Mouse (Mus musculus): ENCODE data around the gene E030030I06Rik. TPM values are rescaled to one million over a fixed set of nuclear protein-coding genes. Genes with fewer than 3 reads are reported as not detected.
A peak's percentile ranks its signal among the peaks of the same experiment; 100 is the strongest.
"Not testable (repeated sequence)": the region's sequence is repeated elsewhere in the genome, so short reads cannot be mapped to it uniquely, and the experiment has no call there.

E030030I06Rik gene
- not detected in 2 replicates for total RNA-seq (2014; rRNA removed)
- 1.8 and 1.9 TPM in 2 replicates for polyA plus RNA-seq (2015; fragmentation: Nextera tagmentation; extraction: Ambion mirVana)

DNA sequence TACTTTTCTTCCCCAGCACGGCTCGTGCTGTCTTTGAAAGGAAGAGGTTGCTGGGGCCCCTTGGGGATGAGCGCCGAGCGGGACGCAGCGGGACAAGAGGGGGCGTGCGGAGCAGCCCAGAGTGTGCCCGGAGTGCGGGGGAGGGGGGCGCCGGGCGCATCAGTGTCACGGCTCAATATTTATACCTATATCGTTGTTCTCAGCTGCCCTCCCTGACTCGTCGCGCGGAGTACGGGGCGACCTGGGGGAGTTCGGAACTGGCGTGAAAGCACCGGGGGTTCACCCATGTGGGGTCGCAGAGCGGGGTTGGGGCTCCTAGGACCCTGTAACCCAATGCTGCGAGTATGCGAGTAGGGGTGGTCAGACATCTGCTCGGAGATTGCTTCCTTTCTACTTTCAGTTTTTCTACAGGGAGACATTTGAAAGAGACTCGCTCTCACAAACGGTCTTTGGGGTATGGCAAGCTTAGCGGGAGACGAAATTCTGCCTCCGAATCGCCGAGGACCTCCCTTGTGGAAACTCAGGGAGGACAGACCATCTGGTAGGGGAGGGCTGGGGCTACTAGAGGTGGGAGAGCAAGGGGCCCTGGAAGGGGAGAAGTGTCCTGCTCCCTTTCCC lies at the start of gene E030030I06Rik:
E030030I06Rik (minus strand) TSS at position 198 of the 618 bp plus-strand sequence.
- H3K4me3 ChIP-seq (ENCODE audit: low read depth, low read length): peak within 1 kb of the TSS; percentile 39
- no peak for DNase-seq (ENCODE audit: low spot score)
- no peak within 1 kb of the TSS for H3K27ac ChIP-seq (ENCODE audit: low read depth, low read length)
- no peaks in the 10 kb centered on the region for H3K36me3 ChIP-seq (ENCODE audit: insufficient read depth, low read length)
- peaks cover 6% of the 10 kb centered on the region for H3K27me3 ChIP-seq (ENCODE audit: insufficient read depth, low read length)
- WGBS: 0% methylated on average over 37 of the region's 37 CpGs
- no peak within 1 kb of the TSS for H3K9ac ChIP-seq (replicated peaks; ENCODE audit: low read length, poor library complexity, severe bottlenecking)
- no peak for ATAC-seq (ENCODE audit: low FRiP score)
- no peaks in the 10 kb centered on the region for H3K4me1 ChIP-seq (ENCODE audit: insufficient read depth, low read length)
- no peaks in the 10 kb centered on the region for H3K9me3 ChIP-seq (ENCODE audit: low read length)
- H3K4me2 ChIP-seq (ENCODE audit: low read depth, low read length, poor library complexity, severe bottlenecking): peak within 1 kb of the TSS; percentile 60
- TF ChIP-seq CTCF (IDR thresholded peaks at IDR 0.05): no peak

DNA sequence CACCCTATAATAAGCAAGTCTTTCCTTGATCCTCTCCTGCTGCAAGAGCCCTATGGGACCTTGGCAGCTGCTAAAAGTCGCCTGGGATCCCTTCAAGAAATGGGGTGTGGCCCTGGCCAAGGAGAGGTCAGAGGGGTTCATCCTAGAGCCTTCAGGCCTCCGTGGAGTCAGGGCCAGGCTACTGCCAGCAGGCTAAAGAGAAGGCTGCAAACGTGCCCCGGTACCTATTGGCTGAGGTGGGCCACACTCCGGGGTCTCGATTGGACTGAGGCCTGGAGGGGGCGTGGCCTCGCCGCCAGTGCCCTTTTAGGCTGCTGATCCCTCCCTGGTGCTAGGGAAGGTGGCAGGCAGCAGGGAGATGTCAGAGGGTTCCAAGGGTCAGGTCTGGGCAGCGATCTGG lies 42.0 kb upstream of the E030030I06Rik start:
- not testable (repeated sequence) for H3K4me3 ChIP-seq (ENCODE audit: low read depth, low read length); H3K9ac ChIP-seq (replicated peaks; ENCODE audit: low read length, poor library complexity, severe bottlenecking); H3K27me3 ChIP-seq (ENCODE audit: insufficient read depth, low read length); H3K27ac ChIP-seq (ENCODE audit: low read depth, low read length); DNase-seq (ENCODE audit: low spot score); H3K9me3 ChIP-seq (ENCODE audit: low read length); H3K36me3 ChIP-seq (ENCODE audit: insufficient read depth, low read length); H3K4me2 ChIP-seq (ENCODE audit: low read depth, low read length, poor library complexity, severe bottlenecking); H3K4me1 ChIP-seq (ENCODE audit: insufficient read depth, low read length)
- 14% methylated on average over 6 of the region's 10 CpGs for WGBS
- peak; percentile 62 for ATAC-seq (ENCODE audit: low FRiP score)

DNA sequence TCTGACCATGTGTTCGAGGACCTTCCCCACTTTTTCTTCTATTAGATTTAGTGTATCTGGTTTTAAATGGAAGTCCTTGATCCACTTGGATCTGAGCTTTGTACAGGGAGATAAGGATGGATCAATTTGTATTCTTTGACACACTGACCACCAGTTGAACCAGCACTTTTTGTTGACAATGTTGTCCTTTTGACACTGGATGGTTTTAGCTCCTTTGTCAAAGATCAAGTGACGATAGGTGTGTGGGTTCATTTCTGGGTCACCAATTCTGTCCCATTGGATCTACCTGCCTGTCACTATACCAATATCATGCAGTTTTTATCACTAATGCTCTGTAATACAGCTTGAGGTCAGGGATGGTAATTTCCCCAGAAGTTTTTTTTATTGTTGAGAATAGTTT lies 27.4 kb upstream of the E030030I06Rik start:
- H3K36me3 ChIP-seq (ENCODE audit: insufficient read depth, low read length); H3K9ac ChIP-seq (replicated peaks; ENCODE audit: low read length, poor library complexity, severe bottlenecking); H3K4me1 ChIP-seq (ENCODE audit: insufficient read depth, low read length); H3K27ac ChIP-seq (ENCODE audit: low read depth, low read length); H3K27me3 ChIP-seq (ENCODE audit: insufficient read depth, low read length); DNase-seq (ENCODE audit: low spot score); H3K9me3 ChIP-seq (ENCODE audit: low read length); H3K4me2 ChIP-seq (ENCODE audit: low read depth, low read length, poor library complexity, severe bottlenecking); H3K4me3 ChIP-seq (ENCODE audit: low read depth, low read length); ATAC-seq (ENCODE audit: low FRiP score): not testable (repeated sequence)
- 88% methylated on average over 2 of the region's 2 CpGs for WGBS

DNA sequence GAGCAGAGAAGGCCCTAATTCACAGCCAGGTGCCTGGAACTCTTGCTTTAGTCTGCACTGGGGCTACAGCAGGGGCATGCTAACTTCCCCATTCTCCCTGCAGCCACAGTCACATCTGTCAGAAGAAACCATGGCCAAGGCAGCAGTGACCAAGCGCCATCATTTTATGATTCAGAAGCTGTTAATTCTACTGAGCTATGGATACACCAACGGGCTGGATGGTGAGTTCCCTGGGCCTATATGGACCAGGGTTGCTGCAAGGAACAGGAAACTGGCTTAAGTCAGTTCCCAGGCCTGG lies 25.1 kb upstream of the E030030I06Rik start:
- not testable (repeated sequence) for H3K27me3 ChIP-seq (ENCODE audit: insufficient read depth, low read length); H3K9me3 ChIP-seq (ENCODE audit: low read length); ATAC-seq (ENCODE audit: low FRiP score); DNase-seq (ENCODE audit: low spot score); H3K4me3 ChIP-seq (ENCODE audit: low read depth, low read length); H3K27ac ChIP-seq (ENCODE audit: low read depth, low read length); H3K36me3 ChIP-seq (ENCODE audit: insufficient read depth, low read length); H3K4me2 ChIP-seq (ENCODE audit: low read depth, low read length, poor library complexity, severe bottlenecking); H3K4me1 ChIP-seq (ENCODE audit: insufficient read depth, low read length); H3K9ac ChIP-seq (replicated peaks; ENCODE audit: low read length, poor library complexity, severe bottlenecking)
- WGBS: 84% methylated on average over 2 of the region's 2 CpGs

DNA sequence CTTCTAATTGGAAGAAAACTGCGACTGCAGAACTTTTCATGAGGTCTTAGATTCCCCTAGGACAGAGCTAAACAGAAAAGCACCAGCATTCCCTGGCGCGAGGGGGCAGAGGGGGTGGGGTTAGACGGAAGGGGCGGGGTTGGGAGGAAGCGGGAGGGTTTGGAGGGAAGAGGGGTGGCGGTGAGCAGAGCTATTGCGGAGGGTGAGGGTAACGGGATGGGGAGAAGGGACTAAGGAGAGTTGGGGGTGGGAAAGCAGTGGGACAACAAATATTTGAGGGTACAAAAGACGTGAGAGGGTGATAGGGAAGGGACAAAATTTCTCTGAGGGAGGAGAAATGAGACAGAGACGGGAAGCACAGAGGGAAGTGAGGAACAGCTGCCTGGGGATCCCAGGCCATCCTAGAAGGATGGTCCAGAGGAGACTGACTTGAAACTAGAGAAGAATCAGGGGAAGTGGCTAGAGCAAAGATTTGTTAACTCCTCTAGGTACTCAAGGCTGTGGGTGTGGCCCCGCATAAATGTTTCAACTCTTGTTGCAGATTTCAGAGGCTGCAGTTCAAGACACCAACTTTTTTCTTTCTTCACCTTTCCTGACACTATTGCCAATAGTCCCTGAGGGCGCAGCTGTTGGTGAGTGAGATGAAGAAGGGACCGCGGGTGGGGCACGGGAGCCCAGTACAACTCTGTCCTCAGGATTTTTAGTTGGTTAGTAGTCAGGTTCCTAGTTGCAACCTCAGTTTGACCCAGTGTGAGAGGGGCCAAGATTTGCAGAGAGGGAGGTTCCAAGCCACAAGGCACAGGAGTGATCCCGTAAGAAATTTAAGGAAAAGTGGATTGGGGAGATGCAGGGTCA lies 24.5 kb upstream of the E030030I06Rik start:
- H3K4me2 ChIP-seq (ENCODE audit: low read depth, low read length, poor library complexity, severe bottlenecking); H3K36me3 ChIP-seq (ENCODE audit: insufficient read depth, low read length); H3K4me3 ChIP-seq (ENCODE audit: low read depth, low read length); H3K4me1 ChIP-seq (ENCODE audit: insufficient read depth, low read length); H3K27me3 ChIP-seq (ENCODE audit: insufficient read depth, low read length); H3K27ac ChIP-seq (ENCODE audit: low read depth, low read length); ATAC-seq (ENCODE audit: low FRiP score); H3K9me3 ChIP-seq (ENCODE audit: low read length); H3K9ac ChIP-seq (replicated peaks; ENCODE audit: low read length, poor library complexity, severe bottlenecking); DNase-seq (ENCODE audit: low spot score): not testable (repeated sequence)
- 19% methylated on average over 11 of the region's 17 CpGs for WGBS

DNA sequence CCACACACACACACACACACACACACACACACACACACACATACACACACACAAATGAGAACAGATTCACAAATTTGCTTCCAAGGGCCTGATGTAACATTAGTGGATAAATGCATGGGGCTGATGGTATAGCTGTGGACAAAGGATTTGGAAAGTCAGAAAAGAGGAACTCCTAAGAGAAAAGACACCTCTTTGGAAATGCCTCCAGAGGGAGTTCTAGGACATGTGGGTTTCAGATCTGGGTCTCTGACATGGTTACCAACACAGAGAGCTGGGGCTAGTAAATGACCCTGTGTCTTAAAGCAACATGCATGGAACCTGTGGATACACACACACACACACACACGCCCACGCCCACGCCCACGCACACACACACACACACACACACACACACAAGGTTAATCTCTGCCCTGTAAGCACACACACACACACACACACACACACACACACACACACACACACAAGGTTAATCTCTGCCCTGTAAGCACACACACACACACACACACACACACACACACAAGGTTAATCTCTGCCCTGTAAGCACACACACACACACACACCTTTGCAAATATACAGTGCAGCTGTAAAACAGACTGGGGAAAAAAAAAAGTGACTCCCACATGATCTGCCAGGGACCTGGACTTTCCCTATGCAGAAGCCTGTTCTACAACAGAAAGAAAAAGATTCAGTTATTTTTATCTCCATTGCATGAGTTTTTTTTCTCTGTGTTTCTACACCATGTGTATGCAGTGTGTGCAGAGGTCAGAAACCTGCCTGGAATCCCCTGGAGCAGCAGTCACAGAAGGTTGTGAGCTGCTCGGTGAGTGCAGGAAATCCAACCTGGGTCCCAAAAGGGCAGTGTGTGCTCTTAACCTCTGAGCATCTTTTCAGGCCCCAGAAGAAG lies 23.6 kb upstream of the E030030I06Rik start:
- H3K4me3 ChIP-seq (ENCODE audit: low read depth, low read length); H3K4me2 ChIP-seq (ENCODE audit: low read depth, low read length, poor library complexity, severe bottlenecking); H3K4me1 ChIP-seq (ENCODE audit: insufficient read depth, low read length); H3K27me3 ChIP-seq (ENCODE audit: insufficient read depth, low read length); H3K27ac ChIP-seq (ENCODE audit: low read depth, low read length); H3K9me3 ChIP-seq (ENCODE audit: low read length); H3K36me3 ChIP-seq (ENCODE audit: insufficient read depth, low read length); H3K9ac ChIP-seq (replicated peaks; ENCODE audit: low read length, poor library complexity, severe bottlenecking); ATAC-seq (ENCODE audit: low FRiP score); DNase-seq (ENCODE audit: low spot score): not testable (repeated sequence)
- WGBS: 61% methylated on average over 4 of the region's 5 CpGs

DNA sequence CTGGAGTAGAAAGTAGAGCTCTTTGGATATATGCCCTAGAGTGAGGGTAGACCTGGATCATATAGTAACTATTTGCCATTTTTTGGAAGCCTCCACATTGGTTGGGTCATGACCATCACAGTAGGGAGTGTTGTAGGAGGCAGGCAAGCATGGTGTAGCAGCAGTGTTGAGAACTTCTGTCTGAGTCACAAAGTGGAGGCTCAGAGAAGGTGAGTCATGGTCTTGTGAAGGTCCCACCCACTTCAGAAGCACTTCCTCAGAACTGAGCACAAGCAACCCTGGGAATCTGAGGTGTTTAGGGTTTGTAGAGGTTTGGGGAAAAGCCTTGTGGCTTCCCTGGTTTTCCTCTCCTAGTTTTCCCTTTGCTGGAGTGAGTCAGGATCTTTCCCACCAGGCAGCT lies 20.0 kb upstream of the E030030I06Rik start:
- H3K36me3 ChIP-seq (ENCODE audit: insufficient read depth, low read length); H3K4me3 ChIP-seq (ENCODE audit: low read depth, low read length); H3K4me2 ChIP-seq (ENCODE audit: low read depth, low read length, poor library complexity, severe bottlenecking); H3K27ac ChIP-seq (ENCODE audit: low read depth, low read length); H3K4me1 ChIP-seq (ENCODE audit: insufficient read depth, low read length); H3K9ac ChIP-seq (replicated peaks; ENCODE audit: low read length, poor library complexity, severe bottlenecking); ATAC-seq (ENCODE audit: low FRiP score); H3K27me3 ChIP-seq (ENCODE audit: insufficient read depth, low read length); H3K9me3 ChIP-seq (ENCODE audit: low read length); DNase-seq (ENCODE audit: low spot score): not testable (repeated sequence)

DNA sequence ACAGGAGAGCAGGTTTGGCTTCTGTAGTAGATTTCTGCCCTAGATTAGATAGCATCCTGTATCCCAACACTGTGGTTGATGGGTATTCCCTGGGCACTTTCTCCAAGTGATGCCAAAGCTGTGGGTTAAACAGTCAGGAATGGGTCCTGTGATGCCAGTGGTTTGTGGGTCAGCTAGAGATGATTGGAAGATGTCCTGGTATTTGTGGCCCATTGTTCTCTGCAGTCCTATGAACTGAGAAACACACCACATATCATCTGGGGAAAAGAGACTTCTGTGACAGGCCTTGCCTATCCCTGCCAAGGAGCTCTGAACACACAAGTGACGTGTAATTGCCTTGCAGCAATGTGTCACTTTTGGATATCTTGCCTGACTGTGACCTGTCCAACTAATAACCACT lies 18.0 kb upstream of the E030030I06Rik start:
- WGBS: 93% methylated on average over 1 of the region's 1 CpGs
- ATAC-seq (ENCODE audit: low FRiP score); DNase-seq (ENCODE audit: low spot score): not testable (repeated sequence)

More for the DNA sequence above, 18.0 kb upstream of the E030030I06Rik start:
- not testable (repeated sequence) for H3K27ac ChIP-seq (ENCODE audit: low read depth, low read length); H3K4me2 ChIP-seq (ENCODE audit: low read depth, low read length, poor library complexity, severe bottlenecking); H3K4me3 ChIP-seq (ENCODE audit: low read depth, low read length); H3K27me3 ChIP-seq (ENCODE audit: insufficient read depth, low read length); H3K4me1 ChIP-seq (ENCODE audit: insufficient read depth, low read length); H3K9me3 ChIP-seq (ENCODE audit: low read length); H3K36me3 ChIP-seq (ENCODE audit: insufficient read depth, low read length); H3K9ac ChIP-seq (replicated peaks; ENCODE audit: low read length, poor library complexity, severe bottlenecking)
